Mouse (Mus musculus) brain, embryonic 18.5 days (tissue): ENCODE data around the gene Sycp1.

ENCODE experiments used
- DNase-seq: peaks from one replicate; pipeline ENCODE4 v3.0.0-alpha.2; 2012; ENCODE audit warnings: low read depth, low spot score

Sycp1 gene

GRCm38 (mm10) chr3:102935451-102936354 is at the start of gene Sycp1:
Gene Sycp1, minus strand, starts transcription at chr3:102936100.
- no peak for DNase-seq

GRCm38 (mm10) chr3:102980349-102980736 is 44.4 kb upstream of the Sycp1 start:
- no peak for DNase-seq

- peak; percentile 68 for DNase-seq
Observed at GRCm38 (mm10) chr3:102979550-102980348, 43.8 kb upstream of the Sycp1 start.

- DNase-seq: no peak
Observed at GRCm38 (mm10) chr3:102976906-102977305, 41.0 kb upstream of the Sycp1 start.

- DNase-seq: no peak
Observed at GRCm38 (mm10) chr3:102970508-102970907, 34.6 kb upstream of the Sycp1 start.

GRCm38 (mm10) chr3:102970067-102970466 is 34.2 kb upstream of the Sycp1 start:
- no peak for DNase-seq

- DNase-seq: no peak
Observed at GRCm38 (mm10) chr3:102964033-102964432, 28.1 kb upstream of the Sycp1 start, which contains the start of gene Nr1h5. Gene Nr1h5, minus strand, starts transcription at chr3:102964133.

GRCm38 (mm10) chr3:102955596-102955995 is 19.7 kb upstream of the Sycp1 start:
- no peak for DNase-seq

GRCm38 (mm10) chr3:102955143-102955542 is 19.2 kb upstream of the Sycp1 start:
- no peak for DNase-seq

GRCm38 (mm10) chr3:102954476-102954875 is 18.6 kb upstream of the Sycp1 start:
- no peak for DNase-seq

- DNase-seq: no peak
Observed at GRCm38 (mm10) chr3:102946861-102947260, 11.0 kb upstream of the Sycp1 start.

GRCm38 (mm10) chr3:102946312-102946711 is 10.4 kb upstream of the Sycp1 start:
- no peak for DNase-seq

GRCm38 (mm10) chr3:102938100-102938499 is 2.2 kb upstream of the Sycp1 start:
- no peak for DNase-seq

GRCm38 (mm10) chr3:102899136-102899535 is 36.8 kb downstream of the Sycp1 start:
- no peak for DNase-seq

GRCm38 (mm10) chr3:102880529-102880928 is 55.4 kb downstream of the Sycp1 start:
- no peak for DNase-seq

- DNase-seq: no peak
Observed at GRCm38 (mm10) chr3:102848661-102849060, 87.2 kb downstream of the Sycp1 start.

- DNase-seq: no peak
Observed at GRCm38 (mm10) chr3:102842386-102842785, 93.5 kb downstream of the Sycp1 start.

- DNase-seq: peak; percentile 18
Observed at GRCm38 (mm10) chr3:102803937-102804336, 132.0 kb downstream of the Sycp1 start.

- no peak for DNase-seq
Observed at GRCm38 (mm10) chr3:102787369-102787768, 148.5 kb downstream of the Sycp1 start.

- no peak for DNase-seq
Observed at GRCm38 (mm10) chr3:102782618-102783017, 153.3 kb downstream of the Sycp1 start, which contains the start of gene Tshb. Gene Tshb, minus strand, starts transcription at chr3:102782718.

GRCm38 (mm10) chr3:102773018-102773417 is 162.9 kb downstream of the Sycp1 start:
- no peak for DNase-seq
